Mouse (Mus musculus) neural tube, embryonic 13.5 days (tissue): ENCODE measurements around the gene Tmed10. TPM values are rescaled to one million over a fixed set of nuclear protein-coding genes. Genes with fewer than 3 reads are reported as not detected.

Experiments used
- ATAC-seq: fragments of 200-750 bp; cut with Nextera tagmentation; 2 replicates; pipeline ENCODE4 v1.8.0; 2017; ENCODE audit warnings: low read depth, mild to moderate bottlenecking, moderate TSS enrichment, moderate library complexity
- H3K27ac ChIP-seq: fragments of 300-500 bp; sonication (generic); replicated peaks from 2 replicates; pipeline ENCODE4 v1.5.1; 2015; ENCODE audit warnings: moderate library complexity, mild to moderate bottlenecking, inconsistent platforms
- H3K27me3 ChIP-seq: fragments of 300-500 bp; sonication (generic); 2 replicates; pipeline ENCODE4 v1.6.1; 2015; ENCODE audit warnings: mild to moderate bottlenecking, inconsistent platforms
- H3K36me3 ChIP-seq: fragments of 300-500 bp; sonication (generic); 2 replicates; pipeline ENCODE4 v1.6.1; 2015; ENCODE audit warnings: mild to moderate bottlenecking, inconsistent platforms
- H3K4me1 ChIP-seq: fragments of 300-500 bp; sonication (generic); replicated peaks from 2 replicates; pipeline ENCODE4 v1.6.1; 2015; ENCODE audit warnings: inconsistent platforms
- H3K4me2 ChIP-seq: fragments of 300-500 bp; sonication (generic); 2 replicates; pipeline ENCODE4 v1.6.1; 2015; ENCODE audit warnings: inconsistent platforms, mild to moderate bottlenecking, moderate library complexity
- H3K4me3 ChIP-seq: fragments of 300-500 bp; sonication (generic); 2 replicates; pipeline ENCODE4 v1.5.1; 2015; ENCODE audit warnings: mild to moderate bottlenecking, inconsistent platforms
- H3K9ac ChIP-seq: fragments of 300-500 bp; sonication (generic); 2 replicates; pipeline ENCODE4 v1.6.1; 2015; ENCODE audit warnings: moderate library complexity, mild to moderate bottlenecking, inconsistent platforms
- H3K9me3 ChIP-seq: fragments of 300-500 bp; sonication (generic); 2 replicates; pipeline ENCODE4 v1.6.1; 2016; ENCODE audit warnings: inconsistent platforms
- WGBS: fragments of 180-500 bp; shearing (Covaris S2); methylation state at CpG from one replicate; pipeline ENCODE4 v1.1.7; 2015; 5-methylcytosine and 5-hydroxymethylcytosine counted together
- polyA plus RNA-seq: library from polyadenylated mRNA; unstranded; fragments of >200 nt; fragmentation: Nextera tagmentation; extraction: Ambion mirVana; gene quantifications from 2 replicates; pipeline ENCODE4 v1.2.1, GENCODE M21; 2015

Tmed10 gene
- polyA plus RNA-seq, 1 experiment from 2014 or later = 231 TPM

DNA sequence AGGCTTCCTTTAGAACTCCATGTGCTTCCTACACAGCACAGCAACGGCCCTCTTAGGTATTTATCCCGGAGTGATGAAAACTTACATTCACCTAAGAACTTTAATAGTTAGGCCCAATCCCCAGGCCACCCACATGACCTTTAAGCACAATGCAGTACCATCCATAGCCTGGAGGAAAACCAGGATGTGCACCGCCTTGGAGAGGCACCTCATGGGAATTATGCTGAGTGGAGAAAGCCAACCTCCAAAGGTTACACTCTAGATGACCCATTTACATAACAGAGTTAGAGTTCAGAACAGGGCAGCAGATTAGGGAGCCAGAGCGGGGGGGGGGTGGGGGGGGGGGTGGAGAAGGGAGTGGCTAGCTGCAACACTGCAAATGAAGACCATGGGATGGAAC is 32.3 kb downstream of the Tmed10 start:
- H3K27me3 ChIP-seq = no peaks in the 10 kb centered on the region
- H3K9ac ChIP-seq = no peak overlapping the region
- H3K4me3 ChIP-seq = no peak overlapping the region
- H3K4me2 ChIP-seq = no peak overlapping the region
- H3K27ac ChIP-seq = no peak overlapping the region
- H3K4me1 ChIP-seq = peaks cover 23% of the 10 kb centered on the region
- no peak for ATAC-seq
- peaks cover 13% of the 10 kb centered on the region; the same call in 1 of the 2 replicates for H3K36me3 ChIP-seq
- H3K9me3 ChIP-seq = no peaks in the 10 kb centered on the region
- WGBS = 66% methylated on average over 4 of the region's 4 CpGs

DNA sequence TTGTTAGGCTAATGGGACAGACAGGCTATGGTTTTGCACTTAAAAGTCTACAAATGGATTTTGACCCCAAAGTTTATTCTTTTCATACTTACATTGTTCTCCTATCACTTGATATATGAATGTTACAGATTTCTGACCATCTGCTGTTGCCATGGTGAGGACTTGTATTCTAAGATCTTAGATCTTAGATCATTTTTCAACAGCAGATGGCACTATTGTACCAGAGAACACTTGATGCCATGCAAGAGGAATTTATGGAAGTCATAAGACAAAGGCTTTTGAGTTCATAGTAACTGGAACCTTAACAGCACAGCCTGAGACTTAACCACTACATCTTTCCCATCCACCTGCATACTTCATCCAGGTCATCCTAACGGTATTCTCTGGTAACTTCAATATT is 33.5 kb downstream of the Tmed10 start:
- H3K4me2 ChIP-seq = no peak overlapping the region
- whole genome bisulfite sequencing = 50% methylated on average over 1 of the region's 1 CpGs
- no peak for ATAC-seq
- no peaks in the 10 kb centered on the region for H3K9me3 ChIP-seq
- H3K4me3 ChIP-seq = no peak overlapping the region
- no peak overlapping the region for H3K27ac ChIP-seq
- no peaks in the 10 kb centered on the region for H3K27me3 ChIP-seq
- peaks cover 22% of the 10 kb centered on the region for H3K4me1 ChIP-seq
- no peak overlapping the region for H3K9ac ChIP-seq
- H3K36me3 ChIP-seq = peaks cover 16% of the 10 kb centered on the region

DNA sequence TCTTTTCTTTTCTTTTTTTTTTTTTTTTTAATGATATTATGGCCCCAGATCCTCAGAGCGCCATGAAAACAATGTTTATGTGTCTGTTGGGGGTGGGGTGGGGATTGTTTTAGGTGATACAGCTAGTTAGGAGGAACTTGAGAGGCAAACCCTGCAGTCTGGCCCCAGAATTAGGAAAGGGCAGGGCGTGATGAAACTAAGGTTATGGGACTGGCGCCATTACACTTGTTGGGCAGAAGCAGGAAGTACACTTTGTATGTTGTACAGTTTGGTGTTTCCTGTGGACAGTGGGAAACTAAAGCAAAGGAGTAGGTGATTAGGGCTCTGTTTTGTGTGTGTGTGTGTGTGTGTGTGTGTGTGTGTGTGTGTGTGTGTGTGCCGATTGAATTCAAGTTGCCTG is 34.7 kb downstream of the Tmed10 start:
- Histone ChIP-seq H3K9ac (no peak overlapping the region), H3K4me1 (peaks cover 22% of the 10 kb centered on the region), H3K9me3 (no peaks in the 10 kb centered on the region), H3K4me2 (peak overlapping the region; percentile 68), H3K27me3 (no peaks in the 10 kb centered on the region), H3K36me3 (peaks cover 25% of the 10 kb centered on the region), H3K27ac (no peak overlapping the region), H3K4me3 (peak overlapping the region; percentile 94; the same call in 1 of the 2 replicates)
- 51% methylated on average over 4 of the region's 4 CpGs for WGBS
- ATAC-seq = no peak

DNA sequence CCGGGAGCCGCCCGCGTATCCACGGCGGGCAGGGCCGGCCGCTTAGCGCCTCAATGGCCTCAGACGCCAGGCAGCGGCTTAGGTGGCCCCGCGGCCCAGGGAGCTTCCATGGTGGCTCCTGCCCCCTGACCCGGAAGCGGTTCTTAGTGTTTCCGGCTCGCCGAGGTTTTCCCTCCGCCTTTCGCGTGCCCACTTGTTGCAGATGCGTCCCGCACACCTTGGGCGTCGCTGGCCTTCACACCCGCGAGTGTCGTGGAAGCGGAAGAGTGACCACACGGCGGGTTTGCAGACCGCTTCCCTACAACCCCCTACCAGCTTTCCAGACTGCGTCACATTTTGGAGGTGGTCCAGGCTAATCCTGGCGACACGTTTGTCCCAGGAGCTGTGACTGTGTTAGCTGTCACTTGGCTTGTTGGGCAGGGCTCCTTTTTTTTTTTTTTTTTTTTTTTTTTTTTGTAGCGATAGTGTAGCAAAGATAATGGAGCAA is 35.4 kb downstream of the Tmed10 start, which contains the start of gene Nek9:
Nek9 (minus strand) TSS at position 120 of the 487 bp plus-strand sequence.
- Histone ChIP-seq H3K27me3 (no peaks in the 10 kb centered on the region), H3K9ac (peak within 1 kb of the TSS; percentile 96), H3K27ac (peak within 1 kb of the TSS; percentile 89), H3K4me3 (peak within 1 kb of the TSS; percentile 94), H3K9me3 (no peaks in the 10 kb centered on the region), H3K36me3 (peaks cover 27% of the 10 kb centered on the region), H3K4me1 (peaks cover 22% of the 10 kb centered on the region), H3K4me2 (peak within 1 kb of the TSS; percentile 68)
- under 1% methylated on average over 36 of the region's 36 CpGs for WGBS
- ATAC-seq = peak; percentile 89

DNA sequence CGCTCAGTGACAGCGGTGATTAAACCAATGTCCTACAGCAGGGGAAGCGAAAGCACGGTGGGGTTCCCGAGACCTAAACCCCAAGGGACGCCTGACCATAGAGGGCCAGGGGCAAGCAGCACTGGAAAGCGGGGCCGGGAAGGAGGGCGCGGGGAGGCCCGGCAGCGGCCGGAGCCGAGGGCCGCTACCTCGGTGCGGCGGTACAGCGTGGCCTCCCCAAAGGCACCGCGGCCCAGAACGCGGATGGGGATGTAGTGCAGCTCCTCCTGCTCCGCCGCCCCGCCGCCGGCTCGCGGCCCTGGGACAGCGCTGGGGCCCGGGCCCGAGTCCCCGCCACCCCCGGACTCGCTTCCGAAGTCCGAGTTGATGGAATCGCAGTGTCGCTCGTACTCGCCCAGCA is 35.8 kb downstream of the Tmed10 start:
- H3K36me3 ChIP-seq = peaks cover 32% of the 10 kb centered on the region
- under 1% methylated on average over 42 of the region's 42 CpGs for WGBS
- H3K9ac ChIP-seq = peak overlapping the region; percentile 96
- peak overlapping the region; percentile 68 for H3K4me2 ChIP-seq
- H3K27me3 ChIP-seq = no peaks in the 10 kb centered on the region
- peak overlapping the region; percentile 94 for H3K4me3 ChIP-seq
- peaks cover 22% of the 10 kb centered on the region for H3K4me1 ChIP-seq
- H3K27ac ChIP-seq = peak overlapping the region; percentile 89
- H3K9me3 ChIP-seq = no peaks in the 10 kb centered on the region
- ATAC-seq = peak; percentile 74

DNA sequence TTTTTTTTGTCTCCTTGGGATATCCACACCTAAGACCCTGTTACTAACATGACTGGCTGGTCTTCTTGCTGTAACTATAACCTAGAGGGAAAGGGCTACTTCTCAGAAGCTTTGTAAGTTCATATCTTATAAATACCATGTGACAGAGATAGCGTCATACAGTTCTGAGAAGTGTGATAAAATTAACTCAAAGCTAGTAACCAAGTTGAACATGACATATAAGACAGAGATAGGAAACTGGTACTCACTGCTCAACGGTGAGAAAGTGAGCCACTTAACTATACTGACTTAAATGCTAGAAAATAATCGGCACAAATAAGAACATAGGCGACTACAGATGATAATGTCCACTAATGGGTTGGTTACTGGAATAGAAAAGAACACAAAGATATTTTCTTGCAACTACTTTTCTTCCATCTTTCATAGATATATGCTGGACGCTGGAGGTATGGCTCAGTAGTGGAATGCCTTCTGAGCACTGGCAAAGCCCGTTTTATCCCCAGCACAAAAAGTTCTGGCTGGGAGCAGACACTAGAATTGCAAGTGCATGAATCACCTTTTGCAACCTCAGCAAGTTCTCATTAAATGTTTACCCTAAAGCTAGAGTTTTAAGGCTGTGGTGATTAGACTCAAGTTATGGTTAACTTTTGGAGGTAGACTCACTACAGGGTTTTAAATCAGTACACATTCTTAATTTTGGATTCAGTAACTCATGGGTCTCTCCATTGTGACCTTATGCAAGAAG is 36.9 kb downstream of the Tmed10 start:
- Histone ChIP-seq H3K4me2 (peak overlapping the region; percentile 68), H3K9me3 (no peaks in the 10 kb centered on the region), H3K27me3 (no peaks in the 10 kb centered on the region), H3K27ac (no peak overlapping the region), H3K4me3 (peak overlapping the region; percentile 94), H3K4me1 (peaks cover 22% of the 10 kb centered on the region), H3K9ac (0 out of 2 replicates have a peak overlapping the region, but pooled peaks have one; percentile 96), H3K36me3 (peaks cover 36% of the 10 kb centered on the region)
- no peak for ATAC-seq
- 88% methylated on average over 6 of the region's 6 CpGs for WGBS

DNA sequence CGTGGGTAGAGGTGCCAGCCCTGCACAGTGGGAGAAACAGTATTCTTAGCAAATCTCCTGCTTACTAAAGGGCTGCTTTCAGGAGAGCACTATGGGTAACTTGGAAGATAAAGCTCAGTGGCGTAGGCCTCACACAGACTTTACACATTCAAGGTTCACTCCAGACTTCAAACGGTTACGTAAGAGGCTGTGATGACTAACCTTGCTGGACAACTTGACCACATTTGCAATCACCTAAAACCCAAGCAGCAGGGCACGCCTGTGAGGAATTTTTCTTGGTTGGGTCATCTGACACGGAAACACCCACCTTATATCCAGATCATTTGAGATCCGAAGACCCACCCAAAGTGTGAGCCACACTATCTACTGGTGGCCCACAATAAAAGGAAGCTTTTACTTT is 44.5 kb downstream of the Tmed10 start:
- Histone ChIP-seq H3K9me3 (no peaks in the 10 kb centered on the region), H3K4me1 (no peaks in the 10 kb centered on the region), H3K27ac (no peak overlapping the region), H3K36me3 (peaks cover 88% of the 10 kb centered on the region), H3K4me2 (no peak overlapping the region), H3K27me3 (no peaks in the 10 kb centered on the region), H3K9ac (no peak overlapping the region), H3K4me3 (no peak overlapping the region)
- ATAC-seq = no peak
- 92% methylated on average over 7 of the region's 7 CpGs for WGBS

DNA sequence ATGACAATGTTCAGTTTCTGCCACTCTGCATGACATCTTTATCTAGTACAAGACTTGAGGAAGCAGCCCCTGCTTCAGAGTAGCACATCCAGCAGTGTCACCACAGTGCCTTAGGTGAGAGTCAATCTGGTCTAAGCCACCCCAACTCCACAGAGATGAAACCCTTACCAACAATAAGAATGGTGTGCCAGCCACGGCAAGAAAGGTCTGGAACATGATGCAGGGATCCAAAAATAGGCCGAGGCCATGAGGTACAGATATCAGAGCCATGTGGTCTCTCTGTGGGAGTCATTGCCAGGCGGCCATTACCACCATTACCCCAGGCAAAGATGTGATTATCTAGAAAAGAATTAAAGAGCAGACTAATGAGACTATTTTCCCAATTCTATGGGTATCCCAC is 66.0 kb downstream of the Tmed10 start:
- Histone ChIP-seq H3K4me2 (no peak overlapping the region), H3K4me1 (no peaks in the 10 kb centered on the region; the same call in 1 of the 2 replicates), H3K36me3 (peaks cover 97% of the 10 kb centered on the region), H3K9me3 (no peaks in the 10 kb centered on the region), H3K27me3 (no peaks in the 10 kb centered on the region), H3K9ac (no peak overlapping the region), H3K4me3 (no peak overlapping the region), H3K27ac (no peak overlapping the region)
- 78% methylated on average over 3 of the region's 3 CpGs for WGBS
- ATAC-seq = no peak

DNA sequence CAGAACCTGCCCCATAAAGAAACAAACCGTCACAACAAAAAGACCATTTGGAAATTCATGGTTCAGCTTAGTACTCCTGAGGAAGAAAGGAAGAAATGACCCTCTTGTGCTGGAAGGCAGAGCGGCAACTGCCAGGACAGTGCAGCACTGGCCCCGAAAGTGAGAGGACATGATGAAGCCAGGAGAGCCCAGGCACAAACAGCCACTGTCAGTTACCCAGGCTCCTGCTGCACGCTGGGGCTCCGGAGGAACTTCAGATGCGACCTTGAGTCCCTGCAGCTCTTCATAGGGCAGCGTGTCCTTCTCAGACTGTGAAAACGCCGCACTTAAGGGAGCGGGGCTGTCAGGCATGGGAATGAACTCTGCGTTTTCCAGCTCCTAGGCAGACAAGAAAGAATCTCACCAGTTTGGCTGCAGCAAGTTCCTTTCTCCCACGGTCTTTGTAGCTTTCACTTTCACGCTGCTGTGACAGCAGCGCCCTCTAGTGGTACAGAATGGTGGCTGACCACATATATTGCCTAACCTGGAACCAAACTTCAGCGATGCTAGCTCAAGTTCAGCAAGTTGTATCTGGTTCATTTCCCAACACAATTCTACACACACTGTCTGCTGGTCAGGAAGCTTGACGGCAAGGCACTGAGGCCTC is 69.3 kb downstream of the Tmed10 start:
- peaks cover 96% of the 10 kb centered on the region for H3K36me3 ChIP-seq

DNA sequence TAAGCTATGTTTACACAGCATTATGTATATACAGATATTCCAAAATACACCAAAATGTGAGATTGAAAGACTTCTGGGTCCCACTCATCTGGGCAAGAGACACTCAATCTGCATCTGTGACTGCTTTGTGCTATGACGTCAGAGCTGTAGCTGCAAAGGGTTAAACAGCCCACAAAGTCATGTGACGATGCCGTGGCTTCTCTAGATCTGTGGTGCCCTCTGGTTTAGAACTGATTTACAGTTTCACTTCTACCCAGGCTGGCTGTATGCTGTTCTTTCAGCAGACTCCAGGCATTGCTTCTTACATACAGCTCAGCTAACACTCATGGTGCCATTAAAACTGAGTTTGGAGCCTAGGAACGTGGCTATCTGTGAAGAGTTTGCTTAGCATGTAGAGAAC is 69.9 kb downstream of the Tmed10 start:
- no peaks in the 10 kb centered on the region for H3K9me3 ChIP-seq
- H3K27me3 ChIP-seq = no peaks in the 10 kb centered on the region
- H3K27ac ChIP-seq = no peak overlapping the region
- H3K4me2 ChIP-seq = no peak overlapping the region
- H3K9ac ChIP-seq = no peak overlapping the region
- 68% methylated on average over 4 of the region's 4 CpGs for WGBS
- ATAC-seq = no peak
- H3K4me3 ChIP-seq = no peak overlapping the region
- H3K36me3 ChIP-seq = peaks cover 95% of the 10 kb centered on the region
- H3K4me1 ChIP-seq = no peaks in the 10 kb centered on the region; the same call in 1 of the 2 replicates

More for the DNA sequence above, 69.3 kb downstream of the Tmed10 start:
- peak; percentile 56 for ATAC-seq
- Histone ChIP-seq H3K27ac (peak overlapping the region; percentile 38; the same call in 1 of the 2 replicates), H3K27me3 (no peaks in the 10 kb centered on the region), H3K4me1 (no peaks in the 10 kb centered on the region; the same call in 1 of the 2 replicates), H3K4me2 (0 out of 2 replicates have a peak overlapping the region, but pooled peaks have one; percentile 16), H3K9me3 (no peaks in the 10 kb centered on the region), H3K9ac (peak overlapping the region; percentile 47; the same call in 1 of the 2 replicates), H3K4me3 (no peak overlapping the region)
- 53% methylated on average over 16 of the region's 16 CpGs for WGBS

DNA sequence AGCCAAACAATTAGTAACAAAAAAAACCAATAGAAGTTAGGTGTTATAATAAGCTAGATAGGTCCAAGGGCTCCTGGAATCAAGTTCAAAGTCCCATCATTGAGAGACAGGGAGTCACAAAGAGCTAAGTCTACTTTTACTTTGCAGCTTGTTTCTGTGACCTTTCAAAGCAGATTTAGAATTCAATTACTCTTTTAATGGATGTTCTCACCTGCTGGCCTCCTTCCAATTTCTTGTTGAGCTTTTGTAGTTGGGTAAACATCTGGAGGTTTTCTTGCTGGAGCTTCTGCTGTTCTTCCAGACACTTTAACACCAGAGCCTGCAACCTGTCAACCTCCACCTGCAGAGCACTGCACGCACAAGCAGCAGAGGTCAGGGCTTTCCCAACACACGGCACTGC is 71.4 kb downstream of the Tmed10 start:
- 85% methylated on average over 2 of the region's 2 CpGs for WGBS
- no peaks in the 10 kb centered on the region for H3K27me3 ChIP-seq
- no peaks in the 10 kb centered on the region for H3K9me3 ChIP-seq
- H3K36me3 ChIP-seq = peaks cover 88% of the 10 kb centered on the region
- H3K27ac ChIP-seq = no peak overlapping the region
- ATAC-seq = no peak
- peaks cover 8% of the 10 kb centered on the region; the same call in 1 of the 2 replicates for H3K4me1 ChIP-seq
- no peak overlapping the region for H3K9ac ChIP-seq
- no peak overlapping the region for H3K4me2 ChIP-seq
- H3K4me3 ChIP-seq = no peak overlapping the region

DNA sequence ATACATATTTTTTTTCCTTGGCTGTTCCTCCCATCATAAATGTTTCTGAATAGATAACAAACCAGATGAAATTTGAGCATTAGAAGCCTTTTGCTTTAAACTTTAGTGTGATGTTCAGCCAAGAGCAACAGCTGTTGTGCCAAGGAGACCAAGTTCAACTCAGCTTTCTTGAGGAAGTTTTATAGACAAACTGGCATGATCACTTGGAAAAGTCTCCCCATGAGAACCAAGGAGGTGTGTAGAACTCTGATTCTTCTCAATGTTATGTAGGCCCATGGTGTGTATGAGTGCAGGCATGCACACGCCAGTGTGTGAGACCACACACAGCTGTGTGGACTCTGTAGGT is 75.8 kb downstream of the Tmed10 start:
- Histone ChIP-seq H3K4me3 (no peak overlapping the region), H3K36me3 (peaks cover 53% of the 10 kb centered on the region), H3K9ac (no peak overlapping the region), H3K9me3 (peaks cover 9% of the 10 kb centered on the region), H3K4me2 (no peak overlapping the region), H3K27me3 (no peaks in the 10 kb centered on the region), H3K27ac (no peak overlapping the region), H3K4me1 (peaks cover 22% of the 10 kb centered on the region)
- no peak for ATAC-seq
- 74% methylated on average over 1 of the region's 1 CpGs for WGBS
